In genomic region chr6:119482958-119483600, GRCm38 (mm10) we compare ENCODE assay signal across 8 mouse cellular contexts. TPM values are rescaled to one million over a fixed set of nuclear protein-coding genes. Genes with fewer than 3 reads are reported as not detected.
DNase-seq lines count a peak whose midpoint lies in the region; ATAC-seq and TF ChIP-seq lines count a peak whose summit lies in the region.

No protein-coding gene starts in this region.

- intact Hi-C loops in left cerebral cortex, postnatal 25 days (cut with DNase I): loop anchor here (5.0 kb wide), 3 partner anchors 364 to 714 kb away; partner anchors contain the start of genes Erc1 and Wnk1

- H3K9me3 ChIP-seq in hindbrain, embryonic 11.5 days (ENCODE audit: control insufficient read depth, low read length): no peaks in the 10 kb centered on the region
- no peaks in the 10 kb centered on the region for H3K9me3 ChIP-seq in stomach, postnatal 0 days (ENCODE audit: control insufficient read depth, low read length)

- TF ChIP-seq EP300 in stomach, postnatal 0 days (optimal IDR thresholded peaks at IDR 0.05): no peak

- no peak overlapping the region for H3K27ac ChIP-seq in embryonic fibroblast, embryonic 13.5 days (ENCODE audit: insufficient read depth, low read length)
- H3K27ac ChIP-seq in hindbrain, embryonic 11.5 days (ENCODE audit: low read depth, low read length): no peak overlapping the region
- H3K27ac ChIP-seq in macrophage: no peak overlapping the region
- peak overlapping the region; percentile 30; the same call in 1 of the 2 replicates for H3K27ac ChIP-seq in stomach, postnatal 0 days (replicated peaks)

- no peak for DNase-seq in frontal cortex, adult 2 months (ENCODE audit: extremely low spot score in 1 of 2, low spot score in 1 of 2)
- peak; percentile 76 for DNase-seq in adrenal gland, adult 2 months
- peak; percentile 80 for DNase-seq in hindbrain, embryonic 11.5 days (ENCODE audit: low spot score)
- DNase-seq in left cerebral cortex, postnatal 25 days (ENCODE audit: low spot score in 2 of 2): peak; percentile 46 to 50
- peak; percentile 74 for DNase-seq in stomach, postnatal 0 days (ENCODE audit: low spot score)

- TF ChIP-seq POLR2A in embryonic fibroblast, embryonic 13.5 days (IDR thresholded peaks at IDR 0.05; ENCODE audit: low read depth, low read length): no peak

- H3K36me3 ChIP-seq in hindbrain, embryonic 11.5 days (ENCODE audit: control insufficient read depth, insufficient read depth, low read length): no peaks in the 10 kb centered on the region
- no peaks in the 10 kb centered on the region for H3K36me3 ChIP-seq in macrophage (ENCODE audit: inconsistent target)
- H3K36me3 ChIP-seq in stomach, postnatal 0 days (ENCODE audit: control insufficient read depth, insufficient read depth, low read length): no peaks in the 10 kb centered on the region; the same call in 1 of the 2 replicates

- H3K27me3 ChIP-seq in hindbrain, embryonic 11.5 days (ENCODE audit: control insufficient read depth, insufficient read depth, low read length): no peaks in the 10 kb centered on the region
- no peaks in the 10 kb centered on the region for H3K27me3 ChIP-seq in stomach, postnatal 0 days (ENCODE audit: control insufficient read depth, insufficient read depth, low read length)

- H3K79me2 ChIP-seq in macrophage (ENCODE audit: inconsistent target): peaks cover 45% of the 10 kb centered on the region

- H3K4me1 ChIP-seq in embryonic fibroblast, embryonic 13.5 days (ENCODE audit: control insufficient read depth, insufficient read depth, low read length): peaks cover 8% of the 10 kb centered on the region
- peaks cover 4% of the 10 kb centered on the region; the same call in 1 of the 2 replicates for H3K4me1 ChIP-seq in hindbrain, embryonic 11.5 days (replicated peaks; ENCODE audit: control insufficient read depth, insufficient read depth, low read length)
- peaks cover 7% of the 10 kb centered on the region; the same call in 1 of the 2 replicates for H3K4me1 ChIP-seq in stomach, postnatal 0 days (replicated peaks; ENCODE audit: control insufficient read depth, insufficient read depth)

- H3K4me3 ChIP-seq in embryonic fibroblast, embryonic 13.5 days (ENCODE audit: insufficient read depth, low read length): peak overlapping the region; percentile 33
- H3K4me3 ChIP-seq in hindbrain, embryonic 11.5 days (ENCODE audit: low read depth, low read length): no peak overlapping the region
- peak overlapping the region; percentile 54; the same call in 1 of the 2 replicates for H3K4me3 ChIP-seq in macrophage (ENCODE audit: inconsistent target)
- H3K4me3 ChIP-seq in stomach, postnatal 0 days (ENCODE audit: low read depth, low read length): peak overlapping the region; percentile 17

- 39% methylated on average over 16 of the region's 16 CpGs for WGBS in hindbrain, embryonic 11.5 days
- WGBS in macrophage (ENCODE audit: missing documents): 75% methylated on average over 16 of the region's 16 CpGs
- WGBS in stomach, postnatal 0 days: 40% methylated on average over 16 of the region's 16 CpGs

- no peak overlapping the region for H3K9ac ChIP-seq in hindbrain, embryonic 11.5 days (ENCODE audit: low read depth, low read length)
- no peak overlapping the region; the same call in 1 of the 2 replicates for H3K9ac ChIP-seq in stomach, postnatal 0 days (ENCODE audit: low read length)

- H3K4me2 ChIP-seq in hindbrain, embryonic 11.5 days (replicated peaks; ENCODE audit: low read depth, low read length): peak overlapping the region; percentile 99; the same call in 1 of the 2 replicates
- peak overlapping the region; percentile 44 for H3K4me2 ChIP-seq in stomach, postnatal 0 days (replicated peaks; ENCODE audit: low read depth)

- peak; percentile 17; the same call in 1 of the 2 replicates for ATAC-seq in frontal cortex, adult (ENCODE audit: low TSS enrichment)
- peak; percentile 23; the same call in 1 of the 2 replicates for ATAC-seq in hindbrain, embryonic 11.5 days (ENCODE audit: low FRiP score)
- ATAC-seq in stomach, postnatal 0 days (ENCODE audit: low FRiP score, low TSS enrichment): no peak

- peak; percentile 86 for TF ChIP-seq CTCF in embryonic fibroblast, embryonic 13.5 days (IDR thresholded peaks at IDR 0.05; ENCODE audit: borderline replicate concordance, insufficient read depth, low read length)
- TF ChIP-seq CTCF in stomach, postnatal 0 days (IDR thresholded peaks at IDR 0.05; ENCODE audit: low read depth): peak; percentile 76

RNA-seq across cellular contexts. Expression of gene Fbxl14, which starts 3.6 kb away (rescaled TPM):
- 30.9 and 33.7 TPM in 2 replicates for polyA plus RNA-seq in frontal cortex, adult 2 months (2012; rRNA removed)
- total RNA-seq in adrenal gland, adult 2 months (2021): 10 to 100 TPM; 31.9 to 36.9 TPM
- 104 and 107 TPM in 2 replicates for polyA plus RNA-seq in adrenal gland, adult 2 months (2012; rRNA removed)
- polyA plus RNA-seq in embryonic fibroblast, embryonic 13.5 days (2011; ENCODE audit: insufficient read length, low read depth, missing spikeins): 19.3 and 21.5 TPM in 2 replicates
- polyA plus RNA-seq in hindbrain, embryonic 11.5 days (2014; fragmentation: Nextera tagmentation; extraction: Ambion mirVana): 5.8 and 7.0 TPM in 2 replicates
- 10 to 100 TPM; 33.5 to 34.3 TPM for total RNA-seq in left cerebral cortex, postnatal 25 days (2021)
- total RNA-seq in macrophage (2018; cell fraction: chromatin; rRNA removed): 10 to 100 TPM in 5 of 26 experiments, 1 to 10 TPM in 21; 1.3 to 13.3 (median 4.3) TPM
- 10 to 100 TPM; 12.1 to 27.8 (median 20.1) TPM for total RNA-seq in macrophage (2018; cell fraction: cytosol; rRNA removed)
- total RNA-seq in macrophage (2018; cell fraction: nucleus; rRNA removed): 10 to 100 TPM in 20 of 26 experiments, 1 to 10 TPM in 6; 7.9 to 40.7 (median 20.2) TPM
- polyA plus RNA-seq in macrophage (2018): 15.0 to 19.3 TPM (median 15.8 TPM) in 3 replicates
- polyA plus RNA-seq in stomach, postnatal 0 days (2015; fragmentation: Nextera tagmentation; extraction: Ambion mirVana): 2.9 TPM in 2 replicates

Comparison
In these comparisons a context has a peak if more than half of its experiments do, and no peak if none do; other contexts are left out.
1. DNase-seq: peak in adrenal gland, adult 2 months (single experiment), hindbrain, embryonic 11.5 days (single experiment), left cerebral cortex, postnatal 25 days (2 of 2) and stomach, postnatal 0 days (single experiment); none in frontal cortex, adult 2 months (0 of 2).